Comparison of ENCODE assay signal across 11 mouse cellular contexts in genomic region chr4:44104195-44104917, GRCm38 (mm10). TPM values are rescaled to one million over a fixed set of nuclear protein-coding genes. Genes with fewer than 3 reads are reported as not detected.
DNase-seq lines count a peak whose midpoint lies in the region; ATAC-seq and TF ChIP-seq lines count a peak whose summit lies in the region.
"Had no signal": no experiment of that assay in that cellular context is flagged by ENCODE, and none has a peak within 500 bp of the region (broad histone marks: within the 10 kb centered on the region; RNA-seq: fewer than 3 reads in every experiment).

No protein-coding gene starts in this region.

- DNase-seq in embryo, embryonic 11 days, result peak; percentile 24
- no peak for DNase-seq in embryo, embryonic 9.5 days (ENCODE audit: extremely low spot score)
- DNase-seq in lung, postnatal 0 days (ENCODE audit: low spot score), result peak; percentile 59
- no peak for DNase-seq in lung, postnatal 4 days
- DNase-seq in kidney, postnatal 36 days, result peak; percentile 50 to 59
- DNase-seq in left cerebral cortex, adult 18-20 months (ENCODE audit: low spot score in 2 of 2), result no peak
- no peak for DNase-seq in left cerebral cortex, postnatal 14 days (ENCODE audit: low spot score in 2 of 2)
- no peak for DNase-seq in yolk sac, embryonic 10.5 days (ENCODE audit: low spot score)
- DNase-seq: right cerebral cortex, postnatal 25 days had no signal

- peak overlapping the region; percentile 20; the same call in 1 of the 2 replicates for H3K27ac ChIP-seq in lung, postnatal 0 days (ENCODE audit: low read length)
- H3K27ac ChIP-seq: hindbrain, embryonic 13.5 days had no signal

- 18% methylated on average over 8 of the region's 8 CpGs for WGBS in lung, postnatal 0 days

- H3K4me1 ChIP-seq in lung, postnatal 0 days (ENCODE audit: insufficient read depth, low read depth, low read length), result peaks cover 28% of the 10 kb centered on the region

- H3K27me3 ChIP-seq in lung, postnatal 0 days (replicated peaks; ENCODE audit: insufficient read depth, low read length), result no peaks in the 10 kb centered on the region
- H3K27me3 ChIP-seq: hindbrain, embryonic 13.5 days had no signal

- no peak for TF ChIP-seq CTCF in lung, postnatal 0 days (IDR thresholded peaks at IDR 0.05)

- peak; percentile 40; the same call in 1 of the 2 replicates for TF ChIP-seq EP300 in lung, postnatal 0 days (IDR thresholded peaks at IDR 0.05)

- no peak overlapping the region for H3K4me3 ChIP-seq in lung, postnatal 0 days (ENCODE audit: low read depth, low read length)
- H3K4me3 ChIP-seq: hindbrain, embryonic 13.5 days had no signal

- no peak overlapping the region for H3K9ac ChIP-seq in lung, postnatal 0 days (replicated peaks; ENCODE audit: low read depth)
- H3K9ac ChIP-seq: hindbrain, embryonic 13.5 days had no signal

- no peaks in the 10 kb centered on the region for H3K36me3 ChIP-seq in lung, postnatal 0 days (ENCODE audit: insufficient read depth, low read length)
- H3K36me3 ChIP-seq: hindbrain, embryonic 13.5 days had no signal

- H3K4me2 ChIP-seq in lung, postnatal 0 days (replicated peaks; ENCODE audit: low read depth, low read length), result no peak overlapping the region
- H3K4me2 ChIP-seq: hindbrain, embryonic 13.5 days; midbrain, embryonic 11.5 days had no signal

- peak; percentile 61 for ATAC-seq in lung, postnatal 0 days

- intact Hi-C loops in left cerebral cortex, postnatal 14 days (cut with DNase I), result no loop called here

- no peaks in the 10 kb centered on the region for H3K9me3 ChIP-seq in lung, postnatal 0 days (ENCODE audit: low read length)
- H3K9me3 ChIP-seq: hindbrain, embryonic 13.5 days had no signal

RNA-seq across cellular contexts. Expression of gene Gne, which starts 20.4 kb away (rescaled TPM):
- polyA plus RNA-seq in lung, postnatal 0 days (2015; fragmentation: Nextera tagmentation; extraction: Ambion mirVana), result 25.1 and 33.1 TPM in 2 replicates
- total RNA-seq in left cerebral cortex, adult 18-20 months (2021), result 10 to 100 TPM; 45.3 to 54.3 TPM
- total RNA-seq in left cerebral cortex, postnatal 14 days (2021), result 10 to 100 TPM; 38.2 to 49.6 TPM

Comparison
In these comparisons a context has a peak if more than half of its experiments do, and no peak if none do; other contexts are left out.
1. DNase-seq: peak in embryo, embryonic 11 days (single experiment), lung, postnatal 0 days (single experiment) and kidney, postnatal 36 days (2 of 2); none in embryo, embryonic 9.5 days (single experiment), lung, postnatal 4 days (0 of 2), left cerebral cortex, adult 18-20 months (0 of 2), left cerebral cortex, postnatal 14 days (0 of 2) and yolk sac, embryonic 10.5 days (single experiment).